Mouse (Mus musculus): Measurements from ENCODE around the gene Krt2. TPM values are rescaled to one million over a fixed set of nuclear protein-coding genes. Genes with fewer than 3 reads are reported as not detected.
A peak's percentile ranks its signal among the peaks of the same experiment; 100 is the strongest.

Krt2 gene
- total RNA-seq, 2 experiments from 2014 or later: not detected

DNA sequence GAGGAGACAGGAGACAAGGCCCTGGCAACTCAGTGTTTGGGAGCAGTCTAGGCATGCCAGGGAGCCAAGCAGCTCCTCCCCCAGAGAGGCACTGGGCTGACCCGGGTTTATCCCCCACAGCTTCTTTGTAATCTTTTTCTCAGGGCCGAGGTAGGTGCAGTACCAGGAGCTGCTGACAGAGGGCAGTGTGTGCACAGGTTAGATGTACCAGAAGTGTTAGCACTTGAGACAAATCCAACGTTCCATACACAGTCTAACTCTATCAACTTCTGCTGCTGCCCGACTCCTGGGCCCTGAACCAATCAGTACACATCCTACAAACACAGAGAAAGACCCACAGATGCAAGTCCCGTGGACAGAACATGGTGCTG lies 45.3 kb downstream of the Krt2 start:
- peak; percentile 63 to 70 for DNase-seq (ENCODE audit: low spot score in 2 of 2)

DNA sequence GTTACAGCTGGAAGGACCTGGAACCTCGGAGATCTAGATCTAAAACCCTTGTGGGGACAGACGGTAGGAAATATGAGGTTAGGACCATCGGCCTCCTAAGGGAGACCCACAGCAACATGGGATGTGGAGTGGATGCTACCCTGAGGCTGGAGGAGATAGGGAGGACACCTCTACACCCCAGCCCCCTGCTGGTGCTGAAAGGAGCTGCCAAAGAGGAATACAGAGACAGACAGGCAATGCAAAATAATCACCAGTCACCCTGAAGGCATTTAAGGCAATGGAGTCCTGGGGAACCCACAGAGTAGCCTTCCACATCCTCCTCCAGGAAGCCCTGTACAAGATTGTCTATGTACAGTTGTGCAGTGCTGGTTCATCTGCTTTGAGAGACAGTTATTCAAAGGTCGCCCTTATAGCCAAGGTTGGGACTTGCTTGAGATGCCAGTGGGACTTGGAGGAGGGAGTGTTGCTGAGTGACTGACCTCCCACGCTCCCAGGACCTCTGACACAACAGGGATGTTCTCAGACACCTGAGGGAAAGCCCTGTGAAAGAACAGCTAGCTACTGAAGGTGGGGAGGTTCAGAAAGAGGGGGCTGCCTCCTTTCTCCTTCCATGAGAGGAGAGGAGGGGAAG lies 45.8 kb downstream of the Krt2 start:
- no peak for DNase-seq (ENCODE audit: low spot score in 2 of 2)

DNA sequence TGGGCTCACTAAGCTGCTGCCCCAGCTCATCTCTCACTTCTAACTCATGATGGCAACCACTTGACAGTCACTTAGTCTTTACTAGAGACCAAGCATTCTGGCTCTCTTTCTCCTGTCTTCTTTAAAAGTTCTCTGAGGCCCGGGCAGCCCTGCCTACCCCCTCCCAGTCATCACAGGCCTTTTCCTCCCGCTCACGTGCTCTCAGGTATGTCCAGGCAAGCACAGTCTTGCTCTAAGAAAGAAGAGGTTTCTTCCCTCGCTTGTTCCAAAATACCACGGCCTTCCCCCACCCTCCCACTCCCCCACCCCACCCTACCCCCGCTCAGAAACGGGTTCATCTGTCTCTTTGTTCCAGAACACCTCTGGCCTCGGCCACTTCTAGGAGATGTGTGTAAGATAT lies 47.7 kb downstream of the Krt2 start:
- DNase-seq (ENCODE audit: low spot score in 2 of 2): no peak

Other genes with a start within 250 kb of the Krt2 start
- not detected for gene Krt75, start 244.3 kb downstream of the Krt2 start, total RNA-seq (2021)
- gene Gm5414, start 190.0 kb downstream of the Krt2 start, total RNA-seq (2021): not detected
- not detected for gene Gm5478, start 170.8 kb downstream of the Krt2 start, total RNA-seq (2021)
- not detected for gene Krt6b, start 137.9 kb downstream of the Krt2 start, total RNA-seq (2021)
- not detected for gene Krt6a, start 123.9 kb downstream of the Krt2 start, total RNA-seq (2021)
- gene Krt5, start 105.3 kb downstream of the Krt2 start, total RNA-seq (2021): not detected
- not detected for gene Krt71, start 75.1 kb downstream of the Krt2 start, total RNA-seq (2021)
- not detected for gene Krt72, start 31.7 kb downstream of the Krt2 start, total RNA-seq (2021)
- gene Krt73, start 15.8 kb downstream of the Krt2 start, total RNA-seq (2021): not detected
- gene Krt1, start 32.6 kb upstream of the Krt2 start, total RNA-seq (2021): under 1 TPM; 0.39 to 0.45 TPM
- not detected for gene Krt77, start 51.5 kb upstream of the Krt2 start, total RNA-seq (2021)
- gene Krt76, start 74.8 kb upstream of the Krt2 start, total RNA-seq (2021): not detected
- gene Krt4, start 106.6 kb upstream of the Krt2 start, total RNA-seq (2021): not detected
- 1 to 10 TPM; 1.2 to 1.4 TPM for gene Krt79, start 122.2 kb upstream of the Krt2 start, total RNA-seq (2021)
- not detected for gene Krt78, start 136.1 kb upstream of the Krt2 start, total RNA-seq (2021)
- gene Krt8, start 186.3 kb upstream of the Krt2 start, total RNA-seq (2021): 10 to 100 TPM; 18.8 TPM
- gene Krt18, start 210.0 kb upstream of the Krt2 start, total RNA-seq (2021): 10 to 100 TPM; 17.3 to 22.9 TPM

Data from adrenal gland, postnatal 4 days (tissue).